Mouse (Mus musculus) right cerebral cortex, postnatal 25 days (tissue): ENCODE results near the gene Hsp90ab1.

Source experiments
- DNase-seq: peaks from one replicate; pipeline ENCODE4 v3.0.0; 2022

The Hsp90ab1 gene

GRCm38 (mm10) chr17:45556514-45557245, 16.4 kb downstream of the Hsp90ab1 start:
- DNase-seq: no peak

GRCm38 (mm10) chr17:45556107-45556489, 17.0 kb downstream of the Hsp90ab1 start:
- DNase-seq: no peak

GRCm38 (mm10) chr17:45555452-45556106, 17.5 kb downstream of the Hsp90ab1 start, which contains the start of gene Nfkbie:
Nfkbie (plus strand) TSS chr17:45555703.
- peak; percentile 86 for DNase-seq

GRCm38 (mm10) chr17:45554420-45554819, 18.7 kb downstream of the Hsp90ab1 start:
- DNase-seq: no peak

GRCm38 (mm10) chr17:45553065-45553464, 20.0 kb downstream of the Hsp90ab1 start:
- DNase-seq: no peak

GRCm38 (mm10) chr17:45551816-45552451, 21.1 kb downstream of the Hsp90ab1 start:
- peak; percentile 80 for DNase-seq

- no peak for DNase-seq
Measured at GRCm38 (mm10) chr17:45551249-45551796, 21.7 kb downstream of the Hsp90ab1 start.

- no peak for DNase-seq
Measured at GRCm38 (mm10) chr17:45550253-45550652, 22.8 kb downstream of the Hsp90ab1 start.

- DNase-seq: peak; percentile 66
Measured at GRCm38 (mm10) chr17:45549617-45550181, 23.4 kb downstream of the Hsp90ab1 start, which contains the start of gene Tmem151b. Tmem151b (minus strand) TSS chr17:45549677.

GRCm38 (mm10) chr17:45548541-45549512, 24.2 kb downstream of the Hsp90ab1 start:
- peak; percentile 66 for DNase-seq

GRCm38 (mm10) chr17:45547461-45548190, 25.4 kb downstream of the Hsp90ab1 start:
- no peak for DNase-seq

GRCm38 (mm10) chr17:45546941-45547340, 26.1 kb downstream of the Hsp90ab1 start:
- DNase-seq: peak; percentile 48

GRCm38 (mm10) chr17:45545278-45545961, 27.7 kb downstream of the Hsp90ab1 start:
- peak; percentile 42 for DNase-seq

GRCm38 (mm10) chr17:45544873-45545277, 28.2 kb downstream of the Hsp90ab1 start:
- peak; percentile 40 for DNase-seq

- DNase-seq: peak; percentile 33
Measured at GRCm38 (mm10) chr17:45544001-45544872, 28.8 kb downstream of the Hsp90ab1 start.

GRCm38 (mm10) chr17:45543115-45543514, 30.0 kb downstream of the Hsp90ab1 start:
- peak; percentile 23 for DNase-seq

GRCm38 (mm10) chr17:45542705-45543104, 30.4 kb downstream of the Hsp90ab1 start:
- no peak for DNase-seq

- DNase-seq: no peak
Measured at GRCm38 (mm10) chr17:45542129-45542528, 30.9 kb downstream of the Hsp90ab1 start.

GRCm38 (mm10) chr17:45539664-45540063, 33.4 kb downstream of the Hsp90ab1 start:
- DNase-seq: peak; percentile 46
